Mouse (Mus musculus) CH12.LX (cell line): ENCODE data around the gene Apopt1. TPM values are rescaled to one million over a fixed set of nuclear protein-coding genes. Genes with fewer than 3 reads are reported as not detected.

ENCODE experiments used
- DNase-seq: peaks from one replicate; pipeline ENCODE4 v3.0.0-alpha.2; 2013; ENCODE audit errors: extremely low read depth
- H3K27ac ChIP-seq: 2 replicates; pipeline ENCODE4 v1.5.1; 2012; ENCODE audit warnings: low read depth, mild to moderate bottlenecking, control low read depth, moderate library complexity; ENCODE audit not compliant: insufficient read depth
- H3K27me3 ChIP-seq: replicated peaks from 2 replicates; pipeline ENCODE3; 2012; ENCODE audit warnings: inconsistent platforms
- H3K36me3 ChIP-seq, 2 experiments: replicated peaks in 1 of 2; 2 replicates each; pipeline versions ENCODE3 to v1.6.1; 2012; ENCODE audit warnings: inconsistent platforms in 1 of 2, low read length in 1 of 2, mild to moderate bottlenecking in 1 of 2, mixed read lengths in 1 of 2, moderate library complexity in 1 of 2; ENCODE audit not compliant: control insufficient read depth in 1 of 2, insufficient read depth in 1 of 2
- H3K4me1 ChIP-seq, 2 experiments: 2 replicates each; pipeline ENCODE4 v1.6.1; 2012; ENCODE audit warnings: inconsistent platforms in 1 of 2, moderate library complexity in 1 of 2; ENCODE audit not compliant: insufficient read depth in 2 of 2, control insufficient read depth in 1 of 2
- H3K4me2 ChIP-seq: 2 replicates; pipeline ENCODE4 v1.6.1; 2012; ENCODE audit warnings: low read depth, mild to moderate bottlenecking, control low read depth; ENCODE audit not compliant: poor library complexity, insufficient read depth, severe bottlenecking
- H3K4me3 ChIP-seq, 3 experiments: fragments of 150-350 bp in 1 of 3; sonication (generic) in 1 of 3; replicated peaks in 1 of 3; 2 replicates each; pipeline versions ENCODE3 to v1.5.1; 2011 to 2012; ENCODE audit warnings: low read depth in 2 of 3, low read length in 2 of 3, mild to moderate bottlenecking in 2 of 3, moderate library complexity in 2 of 3, control low read depth in 1 of 3, improper control_type of control experiment in 1 of 3, inconsistent platforms in 1 of 3, mixed read lengths in 1 of 3; ENCODE audit not compliant: poor library complexity in 1 of 3
- H3K79me2 ChIP-seq: replicated peaks from 2 replicates; pipeline ENCODE4 v1.6.1; 2012; ENCODE audit warnings: mild to moderate bottlenecking, moderate library complexity; ENCODE audit not compliant: control insufficient read depth, poor library complexity, insufficient read depth, severe bottlenecking; ENCODE audit errors: extremely low read depth
- H3K9ac ChIP-seq: 2 replicates; pipeline ENCODE4 v1.6.1; 2012; ENCODE audit warnings: low read depth, mild to moderate bottlenecking, control low read depth, moderate library complexity; ENCODE audit not compliant: insufficient read depth
- H3K9me3 ChIP-seq: replicated peaks from 2 replicates; pipeline ENCODE3; 2012; ENCODE audit warnings: low read length, inconsistent platforms, mixed read lengths
- BHLHE40 ChIP-seq: IDR thresholded peaks from 2 replicates; pipeline ENCODE4 v1.6.1; 2011; ENCODE audit warnings: mild to moderate bottlenecking, low read depth, low read length, improper control_type of control experiment
- CHD2 ChIP-seq: IDR thresholded peaks from 2 replicates; pipeline ENCODE4 v1.6.1; 2011; ENCODE audit warnings: low read length, improper control_type of control experiment
- E2F4 ChIP-seq: IDR thresholded peaks from 2 replicates; pipeline ENCODE4 v1.6.1; 2011; ENCODE audit warnings: low read depth, low read length, improper control_type of control experiment; ENCODE audit not compliant: insufficient replicate concordance
- EP300 ChIP-seq: IDR thresholded peaks from 2 replicates; pipeline ENCODE4 v1.6.1; 2011; ENCODE audit warnings: low read length, improper control_type of control experiment
- GABPA ChIP-seq: IDR thresholded peaks from 2 replicates; pipeline ENCODE4 v1.6.1; 2012; ENCODE audit warnings: low read depth, low read length, improper control_type of control experiment, inconsistent platforms; ENCODE audit not compliant: insufficient replicate concordance
- IRF4 ChIP-seq: IDR thresholded peaks from 2 replicates; pipeline ENCODE4 v1.6.1; 2014; ENCODE audit warnings: low read depth, mild to moderate bottlenecking, inconsistent platforms, low read length, improper control_type of control experiment
- JUND ChIP-seq: conservative IDR thresholded peaks from 2 replicates; pipeline ENCODE4 v1.6.1; 2011; ENCODE audit warnings: low read depth, low read length, improper control_type of control experiment
- KAT2A ChIP-seq: IDR thresholded peaks from 2 replicates; pipeline ENCODE4 v1.6.1; 2012; ENCODE audit warnings: low read length, improper control_type of control experiment, inconsistent platforms; ENCODE audit not compliant: insufficient replicate concordance
- MAFK ChIP-seq: IDR thresholded peaks from 2 replicates; pipeline ENCODE4 v1.6.1; 2011; ENCODE audit warnings: low read length, improper control_type of control experiment; ENCODE audit not compliant: insufficient replicate concordance
- MAX ChIP-seq: IDR thresholded peaks from 2 replicates; pipeline ENCODE4 v1.6.1; 2011; ENCODE audit warnings: low read length, improper control_type of control experiment
- MAZ ChIP-seq: IDR thresholded peaks from 2 replicates; pipeline ENCODE4 v1.6.1; 2012; ENCODE audit warnings: low read depth, mild to moderate bottlenecking, inconsistent platforms, low read length, improper control_type of control experiment, moderate library complexity
- MEF2A ChIP-seq: IDR thresholded peaks from 2 replicates; pipeline ENCODE4 v1.6.1; 2014; ENCODE audit warnings: low read depth, mild to moderate bottlenecking, inconsistent platforms, low read length, improper control_type of control experiment, borderline replicate concordance
- MYC ChIP-seq: IDR thresholded peaks from 2 replicates; pipeline ENCODE4 v1.6.1; 2011; ENCODE audit warnings: low read depth, mild to moderate bottlenecking, improper control_type of control experiment, low read length
- NRF1 ChIP-seq: IDR thresholded peaks from 2 replicates; pipeline ENCODE4 v1.6.1; 2014; ENCODE audit warnings: low read depth, mild to moderate bottlenecking, inconsistent platforms, low read length, improper control_type of control experiment, moderate library complexity
- PAX5 ChIP-seq: IDR thresholded peaks from 2 replicates; pipeline ENCODE4 v1.6.1; 2012; ENCODE audit warnings: low read length, inconsistent platforms, mixed read lengths
- POLR2A ChIP-seq: IDR thresholded peaks from 2 replicates; pipeline ENCODE4 v1.6.1; 2011; ENCODE audit warnings: low read depth, mild to moderate bottlenecking, improper control_type of control experiment, low read length
- POLR2AphosphoS2 ChIP-seq: IDR thresholded peaks from 2 replicates; pipeline ENCODE4 v1.6.1; 2011; ENCODE audit warnings: low read depth, low read length, improper control_type of control experiment
- RAD21 ChIP-seq: IDR thresholded peaks from 2 replicates; pipeline ENCODE4 v1.6.1; 2011; ENCODE audit warnings: low read depth, mild to moderate bottlenecking, low read length, improper control_type of control experiment, moderate library complexity
- RCOR1 ChIP-seq: conservative IDR thresholded peaks from 2 replicates; pipeline ENCODE4 v1.6.1; 2012; ENCODE audit warnings: low read depth, mild to moderate bottlenecking, inconsistent platforms, low read length, improper control_type of control experiment
- SIN3A ChIP-seq: IDR thresholded peaks from 2 replicates; pipeline ENCODE4 v1.6.1; 2012; ENCODE audit warnings: low read length, improper control_type of control experiment, inconsistent platforms
- TBP ChIP-seq: conservative IDR thresholded peaks from 2 replicates; pipeline ENCODE4 v1.6.1; 2011; ENCODE audit warnings: low read depth, low read length, improper control_type of control experiment
- TCF12 ChIP-seq: IDR thresholded peaks from 2 replicates; pipeline ENCODE4 v1.6.1; 2014; ENCODE audit warnings: low read depth, mild to moderate bottlenecking, inconsistent platforms, low read length, improper control_type of control experiment
- UBTF ChIP-seq: IDR thresholded peaks from 2 replicates; pipeline ENCODE4 v1.6.1; 2012; ENCODE audit warnings: low read depth, mild to moderate bottlenecking, inconsistent platforms, low read length, improper control_type of control experiment, moderate library complexity
- USF1 ChIP-seq: IDR thresholded peaks from 2 replicates; pipeline ENCODE4 v1.6.1; 2014; ENCODE audit warnings: low read depth, mild to moderate bottlenecking, inconsistent platforms, low read length, improper control_type of control experiment
- ZMIZ1 ChIP-seq: IDR thresholded peaks from 2 replicates; pipeline ENCODE4 v1.6.1; 2012; ENCODE audit warnings: low read depth, mild to moderate bottlenecking, inconsistent platforms, low read length, improper control_type of control experiment
- dilution Hi-C: fragments of 300-500 bp; cut with MboI; formaldehyde crosslinking; loops from 2 replicates; pipeline ENCODE4 v1.14.3; 2020; ENCODE audit warnings: low sequenced_read_pairs; ENCODE audit not compliant: extremely low pct_unique_long_range_greater_than_20kb, extremely low pct_ligation_motif_present
- in situ Hi-C: fragments of 300-500 bp; cut with MboI; formaldehyde crosslinking; loops from 3 replicates; pipeline ENCODE4 v1.14.3; 2019; ENCODE audit warnings: low sequenced_read_pairs, low pct_ligation_motif_present, low pct_unique_long_range_greater_than_20kb, mixed read lengths
- polyA plus RNA-seq: library from polyadenylated mRNA; unstranded; fragments of >175 nt; gene quantifications from 2 replicates; pipeline ENCODE4 v1.2.1, GENCODE M21; 2012; ENCODE audit warnings: low read depth; ENCODE audit not compliant: insufficient read length
- total RNA-seq, 2 experiments: library from RNA; depleted of rRNA; stranded (reverse); fragments of 300-350 nt in 1 of 2; fragments of >200 nt in 1 of 2; gene quantifications; 2 replicates each; pipeline ENCODE4 v1.2.3; 2012 to 2014

Apopt1 gene
- total and polyA plus RNA-seq, 3 experiments = 36.0 to 49.1 (median 43.6) TPM

- no peak overlapping the region for H3K4me2 ChIP-seq
- peaks cover 15 to 49% of the 10 kb centered on the region in 2 experiments for H3K4me1 ChIP-seq
- no peak overlapping the region for H3K27ac ChIP-seq
- peaks cover 11% of the 10 kb centered on the region for H3K9me3 ChIP-seq
- H3K27me3 ChIP-seq = no peaks in the 10 kb centered on the region
- H3K4me3 ChIP-seq = no peak overlapping the region
- no peak for DNase-seq
- TF ChIP-seq MAZ (no peak), GABPA (no peak), NRF1 (no peak), RCOR1 (no peak), USF1 (no peak), JUND (no peak), POLR2AphosphoS2 (no peak), POLR2A (no peak), ZMIZ1 (no peak), MAFK (no peak), KAT2A (no peak), TCF12 (no peak), IRF4 (no peak), MEF2A (no peak), RAD21 (no peak), CHD2 (no peak), TBP (no peak), PAX5 (no peak), BHLHE40 (no peak)
- in situ Hi-C loops (no loop called here), dilution Hi-C loops (no loop called here)
- H3K79me2 ChIP-seq = no peaks in the 10 kb centered on the region
- H3K36me3 ChIP-seq = no peaks in the 10 kb centered on the region
- H3K9ac ChIP-seq = no peak overlapping the region
These were observed 42.1 kb upstream of the Apopt1 start for GRCm38 (mm10) chr12:111670976-111671375.

- TF ChIP-seq E2F4 = no peak
- no peak for TF ChIP-seq UBTF
- TF ChIP-seq MAX = no peak
- TF ChIP-seq ZMIZ1 = no peak
- no peak for TF ChIP-seq JUND
- no peak for TF ChIP-seq POLR2AphosphoS2
- no peak for TF ChIP-seq PAX5
- TF ChIP-seq RAD21 = no peak
- no peak for TF ChIP-seq RCOR1
- no peak for TF ChIP-seq SIN3A
- no peak for TF ChIP-seq NRF1
- TF ChIP-seq MYC = no peak
- TF ChIP-seq IRF4 = no peak
- TF ChIP-seq EP300 = no peak
- TF ChIP-seq USF1 = no peak
- TF ChIP-seq, all 38 proteins: peak for 0
- no peak for DNase-seq
- Histone ChIP-seq H3K4me1 (peaks cover 18 to 53% of the 10 kb centered on the region in 2 experiments), H3K36me3 (no peaks in the 10 kb centered on the region), H3K4me2 (no peak overlapping the region), H3K27ac (no peak overlapping the region), H3K4me3 (no peak overlapping the region), H3K79me2 (no peaks in the 10 kb centered on the region), H3K27me3 (no peaks in the 10 kb centered on the region), H3K9me3 (peaks cover 11% of the 10 kb centered on the region), H3K9ac (no peak overlapping the region)
- in situ Hi-C loops (no loop called here), dilution Hi-C loops (no loop called here)
These were observed 41.6 kb upstream of the Apopt1 start for GRCm38 (mm10) chr12:111671431-111671902.
